Mouse (Mus musculus) R1 (cell line): ENCODE measurements around the gene Shroom1.

Experiments used
- DNase-seq: peaks from one replicate; pipeline ENCODE4 v3.0.0-alpha.2; 2018; ENCODE audit warnings: low read depth, low spot score

Gene Shroom1

DNA sequence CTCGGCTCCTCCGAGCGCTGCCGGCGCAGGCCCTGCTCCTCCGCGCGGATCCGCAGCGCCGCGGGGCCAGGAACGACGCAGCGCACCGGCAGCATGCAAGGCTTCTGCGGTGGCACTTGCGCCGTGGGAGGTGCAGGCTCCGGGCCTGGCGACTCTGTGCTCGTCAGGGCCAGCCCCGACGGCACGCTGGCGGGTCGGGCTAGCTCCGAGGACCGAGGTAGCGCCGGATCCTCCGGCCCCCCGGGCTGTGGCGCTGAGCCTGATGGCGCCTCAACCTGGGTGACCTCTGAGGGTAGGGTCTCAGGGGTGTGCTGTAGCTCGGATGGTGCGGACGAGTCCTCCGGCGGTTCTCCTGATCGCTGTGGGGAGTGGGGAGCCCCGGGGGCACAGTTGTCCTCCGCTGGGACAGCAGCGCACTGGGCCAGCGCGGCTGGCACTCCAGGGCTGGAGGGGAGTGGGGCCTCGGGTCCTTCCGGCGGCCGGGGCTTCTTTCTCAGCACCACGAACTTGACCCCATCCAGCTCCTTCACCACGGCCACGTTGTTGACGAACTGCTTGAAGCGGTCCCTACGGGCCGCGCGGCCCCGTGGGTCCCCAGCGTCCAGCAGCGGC is 22.3 kb downstream of the Shroom1 start:
- DNase-seq = peak; percentile 51

DNA sequence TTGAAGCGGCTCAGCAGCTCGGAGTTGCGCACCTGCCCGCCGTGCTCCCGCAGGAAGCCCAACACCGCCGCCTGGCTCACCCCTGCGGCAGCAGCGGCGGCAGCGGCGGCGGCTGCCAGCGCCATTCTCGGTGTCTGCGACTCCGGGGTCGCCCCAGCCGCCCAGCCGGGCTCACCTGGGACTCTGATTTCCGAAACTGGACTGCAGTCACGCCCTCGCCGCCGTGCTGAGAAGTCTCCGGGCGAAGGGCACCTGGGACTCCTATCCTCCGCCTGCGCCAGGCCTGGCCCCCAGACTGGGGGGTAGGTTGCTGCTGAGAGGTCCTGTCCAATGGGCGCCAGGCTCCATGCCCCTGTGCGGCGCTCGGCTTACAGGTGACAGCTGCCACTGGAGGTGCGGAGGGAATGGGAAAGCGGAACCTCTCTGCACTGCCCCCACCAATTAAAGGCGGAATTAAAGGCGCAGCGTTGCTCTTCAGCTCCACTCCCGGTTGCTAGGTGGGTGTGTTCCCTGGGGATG is 22.8 kb downstream of the Shroom1 start, which contains the start of the genes Gm9945 and Sowaha:
Gm9945 (plus strand) TSS at position 384 of the 519 bp plus-strand sequence.
Sowaha (minus strand) TSS at position 492 of the 519 bp plus-strand sequence.
- peak; percentile 82 for DNase-seq

DNA sequence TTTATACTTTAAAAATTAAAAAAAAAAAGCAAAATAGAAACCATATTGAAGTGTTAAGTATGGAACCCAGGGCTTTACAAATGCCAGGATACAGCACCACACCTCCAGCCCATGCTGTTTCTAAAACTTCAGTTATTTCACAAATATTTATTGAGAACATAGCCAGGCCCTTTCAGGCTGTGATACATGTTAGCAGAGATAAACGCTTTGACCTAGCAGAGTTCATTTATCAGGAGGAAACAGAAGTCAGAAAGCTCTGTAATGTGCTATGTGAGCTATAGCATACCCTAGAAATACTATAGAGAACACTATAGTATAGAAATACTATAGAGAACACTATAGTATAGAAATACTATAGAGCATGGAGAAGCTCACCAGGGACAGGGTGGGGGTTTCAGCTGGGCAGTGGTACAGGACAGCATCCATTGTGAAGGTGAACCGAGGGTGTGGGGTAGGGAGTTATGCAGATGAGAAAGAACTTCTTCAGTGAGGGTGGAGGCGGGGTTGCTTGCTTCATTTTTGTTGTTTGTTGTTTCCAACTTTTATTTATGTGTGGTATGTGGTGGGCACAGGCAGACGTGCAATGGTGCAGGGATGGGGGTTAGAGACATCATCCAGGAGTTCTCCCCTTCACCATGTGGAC is 24.2 kb downstream of the Shroom1 start:
- no peak for DNase-seq

DNA sequence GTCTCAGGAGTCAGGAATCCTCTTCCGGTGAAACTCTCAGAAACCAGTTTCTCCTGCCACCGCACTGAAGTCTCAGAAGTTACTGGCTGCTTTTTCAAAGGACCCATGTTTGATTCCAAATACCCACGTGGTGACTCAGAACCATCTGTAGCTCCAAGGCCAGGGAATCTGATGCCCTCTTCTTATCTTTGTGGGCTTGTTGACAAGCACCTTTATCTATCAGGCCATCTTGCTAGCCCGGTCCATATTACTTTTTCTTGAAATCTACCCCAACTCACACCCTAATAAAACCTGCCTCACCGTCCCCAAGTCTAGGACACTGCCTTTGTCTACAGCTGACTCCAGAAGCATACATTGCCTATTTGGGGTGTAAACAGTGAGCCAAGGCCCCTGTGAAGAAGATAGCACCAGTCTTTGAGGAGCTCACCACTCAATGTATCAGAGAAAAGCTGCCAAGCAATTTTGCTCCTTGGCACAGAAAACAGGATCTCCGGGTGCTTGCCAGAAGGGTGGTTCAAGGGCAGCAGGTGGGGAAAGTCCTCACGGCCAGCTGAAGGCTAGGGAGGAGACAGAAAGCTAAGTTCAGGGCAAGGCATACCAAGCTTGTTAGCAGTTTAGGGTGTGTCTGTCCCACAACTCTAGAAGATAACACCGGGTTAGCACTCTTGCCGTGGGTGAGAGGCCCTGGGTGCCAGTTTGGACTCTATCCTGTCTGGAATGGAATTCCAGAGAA is 26.3 kb downstream of the Shroom1 start:
- DNase-seq = no peak

DNA sequence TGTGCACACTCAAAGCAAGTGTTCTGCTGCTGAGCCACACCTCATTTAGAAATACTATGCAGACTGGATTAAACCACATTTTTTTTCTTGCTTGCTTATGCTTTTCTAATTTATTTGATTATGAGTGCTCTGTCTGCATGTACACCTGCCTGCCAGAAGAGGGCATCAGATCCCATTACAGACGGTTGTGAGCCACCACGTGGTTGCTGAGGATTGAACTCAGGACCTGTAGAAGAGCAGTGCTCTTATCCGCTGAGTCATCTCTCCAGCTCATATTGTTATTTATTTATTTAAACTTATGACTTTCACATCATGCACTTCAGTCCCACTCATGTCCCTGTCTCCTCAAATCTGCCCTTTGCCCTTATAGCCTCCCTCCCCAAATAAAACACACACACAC is 28.7 kb downstream of the Shroom1 start:
- DNase-seq = peak; percentile 66

DNA sequence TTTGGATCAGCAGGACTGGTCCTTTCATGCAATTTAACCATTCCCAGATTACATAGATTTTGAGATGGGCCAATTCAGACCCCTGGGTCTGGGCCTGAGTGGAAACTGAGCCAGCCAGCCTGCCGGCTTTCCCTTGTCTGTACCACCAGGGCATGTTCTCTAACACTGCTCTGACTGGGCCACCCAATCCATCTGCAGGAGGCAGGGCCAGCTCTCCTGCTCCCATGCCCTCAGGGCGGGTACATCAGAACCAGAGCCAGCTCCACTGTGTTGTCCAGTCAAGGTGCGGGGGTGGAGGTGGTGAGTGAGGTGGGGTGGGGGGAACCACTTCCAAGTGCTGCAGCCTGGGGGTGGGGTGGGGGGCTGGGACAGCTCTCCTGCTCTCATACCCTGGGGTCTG is 29.3 kb downstream of the Shroom1 start:
- no peak for DNase-seq

DNA sequence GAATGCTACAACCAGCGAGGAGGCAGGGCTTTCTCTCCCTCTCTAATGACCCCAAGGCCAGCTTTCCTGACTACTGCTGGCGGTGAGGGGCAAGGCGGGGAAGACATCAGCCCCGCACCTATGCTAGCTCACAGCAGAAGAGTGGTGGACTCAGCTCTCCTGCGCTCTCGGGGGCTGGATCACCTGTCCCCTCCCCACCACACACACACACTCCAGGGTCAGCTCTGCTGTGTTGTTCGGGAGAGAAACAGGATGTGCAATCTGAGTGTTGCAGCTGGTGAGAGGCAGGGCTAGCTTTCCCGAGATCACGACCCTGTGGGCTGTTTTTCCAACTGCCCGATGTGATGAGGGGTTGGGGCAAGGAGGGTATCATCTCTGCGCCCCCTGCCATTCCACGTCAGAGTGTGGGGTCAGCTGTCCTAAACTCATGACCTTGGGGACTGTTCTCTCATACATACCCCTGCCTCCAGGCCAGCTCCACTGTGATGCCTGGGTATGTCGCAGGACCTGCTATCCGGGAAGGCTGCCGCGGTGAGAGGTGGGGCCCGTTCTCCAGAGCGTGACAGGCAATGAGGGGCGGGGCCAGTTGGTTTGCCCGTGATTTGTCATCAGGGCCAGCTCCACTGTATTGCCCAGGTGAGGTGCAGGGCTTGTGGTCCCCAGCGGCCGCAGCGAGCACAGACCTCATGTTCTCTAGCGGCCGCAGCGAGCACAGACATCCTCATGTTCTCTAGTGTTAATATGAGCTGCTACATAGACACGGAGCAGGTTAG is 30.0 kb downstream of the Shroom1 start:
- peak; percentile 37 for DNase-seq

DNA sequence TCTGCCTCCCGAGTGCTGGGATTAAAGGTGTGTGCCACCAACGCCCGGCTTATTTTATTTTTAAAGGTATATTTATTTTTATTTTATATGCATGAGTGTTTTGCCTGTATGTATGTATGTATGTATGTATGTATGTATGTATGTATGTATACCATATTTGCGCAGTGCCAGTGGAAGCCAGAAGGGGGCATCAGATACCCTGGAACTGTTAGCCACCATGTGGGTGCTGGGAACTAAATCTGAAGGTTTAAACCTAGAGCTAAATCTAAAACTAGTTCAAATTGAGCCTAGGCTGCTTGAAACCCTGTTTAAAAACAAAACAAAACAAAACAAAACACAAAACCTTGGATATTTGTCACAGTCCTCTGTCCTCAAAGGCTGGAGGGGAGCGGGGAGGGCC is 32.0 kb downstream of the Shroom1 start:
- DNase-seq = peak; percentile 53

DNA sequence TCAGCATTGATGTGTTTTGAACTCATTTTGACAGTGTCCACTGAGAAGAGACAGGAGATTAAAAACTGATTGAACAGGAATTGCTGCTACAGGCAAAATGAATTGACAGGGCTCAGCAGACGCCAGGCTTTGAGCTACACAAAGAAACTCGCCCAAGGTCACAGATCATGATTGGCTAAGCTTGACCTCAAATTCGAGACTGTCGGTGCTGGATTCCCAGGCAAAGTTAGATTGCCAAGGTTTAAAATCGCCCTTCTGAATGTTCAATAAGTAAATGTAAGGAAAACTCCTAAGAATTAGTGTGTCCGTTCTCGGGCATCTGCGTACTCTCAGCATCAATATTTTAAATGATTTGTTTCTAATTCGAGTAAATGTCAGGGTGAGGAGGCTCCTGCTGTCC is 32.4 kb downstream of the Shroom1 start:
- no peak for DNase-seq

DNA sequence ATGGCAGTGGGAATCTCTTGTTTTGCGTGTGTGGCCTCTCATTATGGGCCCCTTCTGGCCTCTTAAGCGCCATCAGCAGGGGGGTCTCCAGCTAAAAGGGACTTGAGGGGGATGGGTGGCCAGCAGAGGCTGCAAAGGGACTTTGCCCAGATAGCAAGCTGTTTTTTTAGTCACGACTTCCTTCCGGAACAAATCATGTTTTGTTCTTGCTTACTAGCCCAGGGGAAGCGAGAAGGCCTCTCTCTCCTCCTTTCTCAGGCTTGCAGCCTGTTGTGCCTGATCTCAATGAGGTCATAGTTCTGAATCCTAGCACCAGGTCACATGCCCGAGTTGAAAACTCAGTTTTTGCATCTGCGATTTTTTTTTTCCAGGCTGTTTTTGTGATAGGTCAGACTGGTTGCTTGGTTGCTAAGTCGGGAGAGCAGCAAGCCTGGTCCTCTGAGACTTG is 35.0 kb downstream of the Shroom1 start:
- no peak for DNase-seq

DNA sequence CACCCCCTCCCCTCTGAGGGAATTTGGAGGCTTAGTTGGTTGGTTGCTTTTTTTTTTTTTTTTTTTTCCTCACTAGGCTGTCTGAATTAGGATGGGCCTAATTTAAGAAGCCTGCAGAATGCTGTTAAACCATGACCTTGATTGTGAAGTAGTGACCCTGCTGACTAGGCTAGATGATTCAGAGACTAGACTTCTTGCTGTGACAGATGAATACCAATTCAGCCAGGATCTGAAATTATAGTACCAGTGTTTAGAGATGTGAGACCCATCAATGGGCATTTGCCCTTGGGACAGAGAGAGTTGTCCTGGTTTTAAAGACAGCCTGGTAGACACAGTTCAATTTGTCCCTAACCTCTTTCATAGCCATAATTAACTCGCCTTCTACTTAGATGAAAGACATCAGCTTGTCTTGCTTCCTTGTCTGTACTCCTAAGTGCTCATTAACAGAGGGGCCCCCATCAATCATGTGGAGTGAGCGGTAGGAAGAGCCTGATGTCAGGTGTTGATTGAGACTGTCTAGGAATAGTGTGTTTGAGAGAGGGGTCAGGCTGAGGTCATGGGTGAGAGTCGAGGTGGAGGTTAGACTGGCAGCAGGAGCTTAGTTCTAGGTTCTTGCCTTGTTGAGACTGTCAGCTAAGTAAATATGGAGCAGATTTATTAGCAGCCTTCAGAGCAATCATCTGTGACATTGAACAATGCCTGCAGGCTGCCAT is 36.4 kb downstream of the Shroom1 start:
- peak; percentile 16 for DNase-seq

DNA sequence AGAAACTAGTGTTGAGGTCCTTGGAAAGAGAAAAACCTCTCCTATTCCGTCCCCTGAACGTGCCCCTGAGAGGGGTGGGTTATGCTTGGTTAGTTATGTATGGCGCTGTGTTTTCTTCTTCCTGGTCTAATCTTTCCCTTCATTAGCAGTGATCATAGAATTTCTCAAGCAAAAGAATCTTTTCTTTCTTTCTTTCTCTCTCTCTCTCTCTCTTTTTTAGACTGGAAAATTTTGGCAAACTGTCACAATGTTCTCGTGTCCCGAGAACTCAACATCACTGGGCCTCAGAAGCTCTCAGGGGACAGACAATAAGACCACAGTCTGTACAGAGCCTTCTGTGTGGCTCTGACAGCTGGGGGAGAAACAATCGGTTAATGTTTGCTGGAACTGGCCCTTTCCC is 38.4 kb downstream of the Shroom1 start:
- no peak for DNase-seq

DNA sequence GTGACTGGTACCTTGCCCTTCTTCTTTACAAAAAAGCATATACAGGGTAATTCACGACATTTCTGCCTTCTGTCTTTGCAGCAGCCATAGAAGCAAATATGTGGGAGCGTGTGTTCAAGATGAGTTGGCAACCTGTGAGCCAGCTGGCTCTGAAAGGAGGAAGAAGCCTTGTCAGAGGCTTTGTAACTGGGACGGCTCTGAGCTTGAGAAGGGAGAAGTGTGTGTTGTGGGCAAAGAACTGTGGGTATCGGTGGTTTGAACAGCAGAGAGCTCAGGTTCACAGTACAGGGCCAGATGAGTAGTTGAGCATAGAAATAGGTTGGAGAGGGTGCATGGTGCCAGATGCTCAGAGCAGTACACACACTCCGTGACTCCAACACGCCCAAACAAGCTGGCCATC is 39.9 kb downstream of the Shroom1 start:
- no peak for DNase-seq

DNA sequence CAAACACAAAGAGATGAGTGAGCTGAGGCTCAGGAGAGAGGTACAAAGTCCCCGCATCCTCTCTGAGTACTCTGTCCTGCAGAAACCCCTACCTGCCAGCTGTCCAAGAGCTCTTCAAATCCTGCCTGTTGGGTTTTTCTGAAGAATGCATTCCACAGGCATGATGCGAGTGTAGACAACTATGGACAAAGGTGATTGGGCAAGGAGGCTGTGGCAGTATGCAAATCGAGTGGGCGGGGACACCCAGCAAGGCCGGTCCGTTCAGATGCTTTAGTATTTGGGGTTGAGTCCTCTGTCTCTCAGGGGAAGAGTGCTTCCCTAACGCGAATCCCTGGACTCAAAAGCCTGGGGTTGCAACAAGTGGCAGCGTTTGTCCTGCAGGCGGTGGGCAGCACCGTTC is 43.6 kb downstream of the Shroom1 start:
- DNase-seq = peak; percentile 75

DNA sequence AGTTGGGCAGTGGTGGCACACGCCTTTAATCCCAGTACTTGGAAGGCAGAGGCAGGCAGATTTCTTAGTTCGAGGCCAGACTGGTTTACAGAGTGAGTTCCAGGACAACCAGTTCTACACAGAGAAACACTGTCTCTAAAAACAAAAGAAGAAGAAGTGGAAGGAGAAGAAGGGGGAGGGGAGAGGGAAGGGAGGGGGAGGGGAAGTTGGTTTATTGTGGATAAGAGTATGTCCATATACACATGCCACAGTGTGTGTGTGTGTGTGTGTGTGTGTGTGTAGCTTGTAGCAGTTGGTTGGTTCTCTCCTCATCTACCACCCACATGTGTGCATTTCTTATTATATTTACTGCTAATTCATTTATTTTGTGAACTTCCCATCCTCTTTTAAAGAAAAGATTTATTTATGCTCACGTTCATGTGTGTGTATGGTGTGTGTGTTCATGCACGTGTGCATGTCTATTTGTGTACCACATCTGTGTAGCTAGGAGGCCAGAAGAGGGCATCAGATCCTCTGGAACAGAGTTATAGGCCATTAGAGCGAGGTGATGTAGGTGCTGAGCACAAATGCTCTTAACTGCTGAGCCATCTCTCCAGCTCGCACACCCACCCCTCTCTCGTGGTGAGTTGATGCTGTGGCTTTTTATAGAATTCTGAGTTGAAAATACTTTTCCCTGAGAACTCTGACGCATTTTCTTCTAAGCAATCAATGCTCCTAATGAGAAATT is 45.2 kb downstream of the Shroom1 start:
- no peak for DNase-seq

DNA sequence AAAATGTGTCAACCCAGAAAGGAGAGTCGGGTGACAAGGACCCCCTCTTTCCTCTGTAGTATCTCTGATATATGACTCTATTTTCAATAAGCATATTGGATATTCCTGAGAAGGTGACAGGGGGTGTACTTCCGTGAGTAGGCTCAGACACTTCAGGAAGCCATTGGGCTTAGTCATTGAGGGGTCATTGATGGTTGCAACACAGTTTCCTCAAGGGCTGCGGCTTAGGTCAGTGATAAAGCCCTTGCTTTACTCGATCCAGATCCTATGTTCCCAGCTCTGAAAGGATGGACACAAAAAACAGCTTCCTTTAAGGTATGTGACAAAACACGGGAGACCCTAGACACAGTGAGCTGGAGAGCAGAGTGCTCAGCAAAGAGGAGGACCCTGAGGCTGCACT is 46.7 kb downstream of the Shroom1 start:
- DNase-seq = no peak

DNA sequence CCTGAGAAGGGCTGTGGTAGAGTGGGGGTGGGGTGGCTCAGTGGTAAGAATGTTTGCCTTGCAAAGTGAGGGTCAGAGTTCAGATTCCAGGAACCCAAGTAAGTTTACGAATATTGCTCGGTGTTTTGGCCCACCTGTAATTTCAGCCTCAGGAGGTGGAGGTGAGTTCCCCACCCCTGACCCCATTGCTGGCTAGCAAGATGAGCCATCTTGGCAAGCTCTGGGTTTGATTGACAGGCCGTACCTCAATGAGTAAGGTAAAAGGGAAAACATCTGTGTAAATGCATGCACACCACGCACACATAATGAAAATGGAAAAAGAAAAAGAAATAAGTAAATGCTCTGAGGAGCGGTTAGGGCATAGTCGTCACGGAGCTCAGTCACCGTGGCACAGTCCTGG is 47.4 kb downstream of the Shroom1 start:
- no peak for DNase-seq

DNA sequence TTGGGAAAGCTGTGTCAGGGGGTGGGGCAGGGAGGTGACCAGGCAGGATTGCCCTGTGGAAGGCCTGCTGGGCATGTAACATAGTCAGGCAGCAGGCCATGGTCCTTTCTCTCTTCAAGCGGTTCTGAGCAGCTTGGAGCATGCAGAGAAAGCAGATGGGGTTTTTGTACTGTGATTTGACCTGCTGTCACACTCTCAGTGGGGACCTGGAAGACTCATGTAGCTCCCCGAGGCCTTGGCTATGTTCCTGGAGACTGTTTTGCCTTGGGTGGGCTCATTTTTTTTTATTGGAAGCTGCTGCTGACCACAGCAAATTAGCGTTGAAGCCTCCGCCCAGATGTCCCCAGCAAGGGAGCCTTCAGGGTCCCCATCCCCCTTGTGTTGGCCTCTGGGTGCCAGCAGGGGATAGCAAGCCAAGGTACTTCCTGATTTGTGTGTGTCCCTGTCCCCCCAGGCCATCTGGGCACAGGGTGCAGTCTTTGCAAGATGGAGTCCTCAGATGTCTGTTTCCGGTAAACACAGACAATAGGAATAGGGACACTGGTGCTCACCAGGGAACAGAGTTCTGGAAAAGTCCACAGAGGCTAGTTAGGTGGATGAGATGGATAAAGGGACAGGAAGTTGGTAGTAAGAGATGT is 48.1 kb downstream of the Shroom1 start:
- no peak for DNase-seq

DNA sequence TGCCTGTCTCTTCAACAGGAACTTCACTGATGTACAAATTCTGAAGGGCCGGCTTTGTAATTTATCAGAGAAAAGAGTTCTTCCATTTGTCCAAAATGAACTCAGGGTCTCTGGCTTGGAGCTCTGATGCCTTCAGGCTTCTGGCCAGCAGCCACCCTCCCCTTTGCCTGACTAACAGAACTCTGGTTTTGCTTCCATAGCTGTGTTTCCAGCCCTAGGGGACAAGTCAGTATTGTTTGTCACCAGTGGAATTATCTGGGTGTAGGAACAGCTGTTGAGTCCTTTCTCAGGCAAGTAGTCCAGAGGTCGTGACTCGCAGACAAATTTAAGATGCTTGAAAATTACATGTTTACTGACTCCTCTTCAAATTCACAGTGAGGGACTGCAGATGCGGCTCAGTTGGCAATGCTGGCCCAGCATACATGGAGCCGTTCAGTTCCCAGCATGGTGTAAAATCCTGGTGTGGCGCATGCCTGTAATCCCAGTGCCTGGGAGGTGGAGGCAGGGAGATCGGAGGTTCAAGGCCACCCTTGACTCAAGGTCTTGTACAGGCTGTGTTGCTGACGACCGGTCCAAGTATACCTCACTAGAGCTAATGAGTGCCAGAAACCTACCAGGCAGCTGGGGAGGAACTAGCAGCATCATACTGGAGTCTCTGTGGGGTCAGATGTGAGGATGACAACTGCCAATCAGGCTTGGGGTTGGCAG is 50.2 kb downstream of the Shroom1 start:
- no peak for DNase-seq
